Mouse (Mus musculus) urinary bladder, postnatal 4 days (tissue): Measurements from ENCODE around the gene Ap3s2.

Source experiments
- DNase-seq, 2 experiments: peaks; one replicate each; pipeline ENCODE4 v3.0.0; 2021 to 2022; ENCODE audit warnings: low spot score in 2 of 2

The Ap3s2 gene

GRCm38 (mm10) chr7:79844090-79844802 lies 76.2 kb downstream of the Ap3s2 start:
- no peak for DNase-seq

- DNase-seq, result no peak
Observed at GRCm38 (mm10) chr7:79842163-79842562, 78.3 kb downstream of the Ap3s2 start.

- DNase-seq, result no peak
Observed at GRCm38 (mm10) chr7:79837247-79837646, 83.2 kb downstream of the Ap3s2 start.

GRCm38 (mm10) chr7:79835196-79835595 lies 85.3 kb downstream of the Ap3s2 start:
- DNase-seq, result no peak

GRCm38 (mm10) chr7:79832980-79833379 lies 87.5 kb downstream of the Ap3s2 start:
- DNase-seq, result no peak

DNA sequence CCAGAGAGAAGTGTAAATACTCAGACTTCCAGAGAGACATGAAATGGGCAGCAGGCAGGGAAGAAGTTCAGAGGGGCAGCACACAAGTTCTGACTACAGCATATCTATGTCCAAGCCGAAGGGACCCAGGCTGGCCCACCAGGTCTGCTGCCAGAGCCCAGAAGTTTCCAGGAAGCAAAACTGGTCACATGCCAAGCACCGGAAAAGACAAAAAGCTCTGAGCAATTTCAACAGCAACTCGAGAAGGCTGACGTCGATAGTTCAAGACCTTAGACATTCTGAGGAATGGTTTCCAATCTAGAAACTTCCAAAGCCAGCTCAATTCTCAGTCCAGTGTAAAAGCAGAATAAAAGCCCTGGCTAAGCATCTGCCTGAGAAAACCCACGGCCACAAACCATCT lies 88.9 kb downstream of the Ap3s2 start:
- DNase-seq, result no peak

GRCm38 (mm10) chr7:79831145-79831544 lies 89.3 kb downstream of the Ap3s2 start:
- no peak for DNase-seq

DNA sequence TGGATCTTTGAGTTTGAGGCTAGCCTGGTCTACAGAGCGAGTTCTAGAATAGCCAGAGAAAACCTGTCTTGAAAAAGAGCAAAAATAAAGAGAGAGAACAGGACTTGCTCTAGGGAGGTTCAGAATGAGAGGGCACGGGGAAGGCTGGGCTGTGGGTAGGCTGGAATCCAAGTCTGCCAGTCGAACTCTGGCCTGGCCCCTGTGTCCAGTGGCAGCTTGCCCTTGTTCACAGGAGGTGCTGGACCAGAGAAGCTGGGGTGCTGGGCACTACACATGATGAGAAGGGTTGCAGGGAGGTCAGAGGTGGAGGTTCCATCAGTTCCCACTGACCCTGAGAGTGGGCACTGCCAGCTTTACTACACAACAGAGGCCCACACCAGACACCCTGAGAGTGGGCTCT lies 92.1 kb downstream of the Ap3s2 start:
- no peak for DNase-seq
